Mouse (Mus musculus) forebrain, embryonic 13.5 days (tissue): ENCODE measurements at regions not wholly inside any gene's neighbourhood (a gene's known extent, or its start where the extent isn't known, plus 50 kb on each side); places are given as distances from the start of the nearest gene placed in this dataset.

ENCODE experiments used
- ATAC-seq: fragments of 200-750 bp; cut with Nextera tagmentation; 2 replicates; pipeline ENCODE4 v1.8.0; 2017
- H3K27ac ChIP-seq: fragments of 300-500 bp; sonication (generic); 2 replicates; pipeline ENCODE4 v1.5.1; 2015; ENCODE audit warnings: inconsistent platforms, mild to moderate bottlenecking, moderate library complexity
- H3K27me3 ChIP-seq: fragments of 300-500 bp; sonication (generic); 2 replicates; pipeline ENCODE4 v1.6.1; 2015; ENCODE audit warnings: mild to moderate bottlenecking, inconsistent platforms
- H3K36me3 ChIP-seq: fragments of 300-500 bp; sonication (generic); 2 replicates; pipeline ENCODE4 v1.6.1; 2015; ENCODE audit warnings: mild to moderate bottlenecking, inconsistent platforms; ENCODE audit not compliant: poor library complexity, severe bottlenecking
- H3K4me1 ChIP-seq: fragments of 300-500 bp; sonication (generic); 2 replicates; pipeline ENCODE4 v1.6.1; 2015; ENCODE audit warnings: inconsistent platforms
- H3K4me2 ChIP-seq: fragments of 300-500 bp; sonication (generic); 2 replicates; pipeline ENCODE4 v1.6.1; 2015; ENCODE audit warnings: inconsistent platforms, mild to moderate bottlenecking, moderate library complexity
- H3K4me3 ChIP-seq: fragments of 300-500 bp; sonication (generic); 2 replicates; pipeline ENCODE4 v1.5.1; 2015; ENCODE audit warnings: mild to moderate bottlenecking, inconsistent platforms
- H3K9ac ChIP-seq: fragments of 300-500 bp; sonication (generic); 2 replicates; pipeline ENCODE4 v1.6.1; 2015; ENCODE audit warnings: mild to moderate bottlenecking, inconsistent platforms
- H3K9me3 ChIP-seq: fragments of 300-500 bp; sonication (generic); replicated peaks from 2 replicates; pipeline ENCODE4 v1.6.1; 2016; ENCODE audit warnings: inconsistent platforms
- WGBS: fragments of 180-500 bp; shearing (Covaris S2); methylation state at CpG from one replicate; pipeline ENCODE4 v1.1.7; 2015; 5-methylcytosine and 5-hydroxymethylcytosine counted together

GRCm38 (mm10) chr10:87804792-87805082 lies 53.3 kb upstream of the Igf1 start:
- Histone ChIP-seq H3K4me3 (no peak overlapping the region), H3K27me3 (no peaks in the 10 kb centered on the region), H3K27ac (no peak overlapping the region), H3K4me2 (no peak overlapping the region), H3K36me3 (no peaks in the 10 kb centered on the region), H3K4me1 (no peaks in the 10 kb centered on the region), H3K9me3 (no peaks in the 10 kb centered on the region), H3K9ac (no peak overlapping the region)
- no peak for ATAC-seq
- WGBS = 80% methylated on average over 1 of the region's 1 CpGs
